Mouse (Mus musculus) bone marrow macrophage, adult 2 months (primary cell): ENCODE results near the gene Castor1.

Experiments used
- CTCF ChIP-seq: IDR thresholded peaks from 2 replicates; pipeline ENCODE4 v1.5.1; 2012; ENCODE audit warnings: low read depth, mild to moderate bottlenecking, low read length, moderate library complexity
- POLR2A ChIP-seq: IDR thresholded peaks from 2 replicates; pipeline ENCODE4 v1.6.1; 2012; ENCODE audit warnings: mild to moderate bottlenecking, low read depth, low read length, borderline replicate concordance

GRCm38 (mm10) chr11:4250290-4250689 is 32.3 kb downstream of the Castor1 start:
- TF ChIP-seq CTCF (no peak), POLR2A (no peak)
